Mouse (Mus musculus): ENCODE results near the gene Psmb5.

DNA sequence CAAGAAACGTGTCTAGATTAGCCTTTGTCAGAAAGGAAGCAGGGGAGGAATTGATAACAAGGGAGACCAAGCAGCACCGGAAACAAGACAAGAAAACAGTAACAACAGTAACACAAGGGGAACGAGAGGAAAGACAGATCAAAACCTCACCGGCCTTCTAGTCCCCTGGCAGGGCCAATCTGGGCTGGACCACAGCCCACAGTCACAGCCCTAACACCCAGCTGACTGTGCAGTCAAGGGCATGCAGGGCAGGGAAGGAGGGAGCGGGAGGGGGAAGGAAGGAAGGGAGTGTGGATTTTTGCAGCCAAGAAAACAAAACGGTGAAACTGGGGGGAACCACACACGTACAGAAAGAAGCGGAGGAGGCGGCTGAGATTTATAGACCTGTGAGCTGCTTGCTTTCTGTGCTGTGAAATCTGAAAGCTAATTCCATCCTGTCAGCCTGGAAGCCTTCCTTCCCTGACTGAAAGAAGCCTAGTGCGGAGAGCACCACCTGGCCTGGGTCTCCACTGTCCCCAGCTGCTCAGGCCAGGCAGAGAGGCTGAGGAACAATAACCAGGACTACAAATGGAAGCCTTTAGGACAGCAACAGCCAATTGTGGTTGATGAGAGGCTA, 25.4 kb downstream of the Psmb5 start:
- TF ChIP-seq POLR2A (IDR thresholded peaks at IDR 0.05; ENCODE audit: control insufficient read depth, low read depth, low read length) (no peak), CTCF (IDR thresholded peaks at IDR 0.05; ENCODE audit: control insufficient read depth, insufficient read depth, insufficient replicate concordance, low read depth, low read length) (no peak)

Measured in testis, adult 2 months (tissue).